Mouse (Mus musculus) heart, embryonic 13.5 days (tissue): Measurements from ENCODE around the gene Fam222b. TPM values are rescaled to one million over a fixed set of nuclear protein-coding genes. Genes with fewer than 3 reads are reported as not detected.
"Not testable (repeated sequence)": the region's sequence is repeated elsewhere in the genome, so short reads cannot be mapped to it uniquely, and the experiment has no call there.

Experiments used
- ATAC-seq: fragments of 200-750 bp; cut with Nextera tagmentation; 2 replicates; pipeline ENCODE4 v1.8.0; 2017; ENCODE audit warnings: moderate TSS enrichment; ENCODE audit not compliant: insufficient number of reproducible peaks, low FRiP score, low TSS enrichment; ENCODE audit errors: extremely low read depth
- H3K27ac ChIP-seq: fragments of 300-500 bp; sonication (generic); replicated peaks from 2 replicates; pipeline ENCODE4 v1.5.1; 2015; ENCODE audit warnings: moderate library complexity, mild to moderate bottlenecking, inconsistent platforms
- H3K27me3 ChIP-seq: fragments of 300-500 bp; sonication (generic); replicated peaks from 2 replicates; pipeline ENCODE4 v1.6.1; 2015; ENCODE audit warnings: mild to moderate bottlenecking, inconsistent platforms
- H3K36me3 ChIP-seq: fragments of 300-500 bp; sonication (generic); 2 replicates; pipeline ENCODE4 v1.6.1; 2015; ENCODE audit warnings: mild to moderate bottlenecking, inconsistent platforms
- H3K4me1 ChIP-seq: fragments of 300-500 bp; sonication (generic); 2 replicates; pipeline ENCODE4 v1.6.1; 2015; ENCODE audit warnings: inconsistent platforms
- H3K4me2 ChIP-seq: fragments of 300-500 bp; sonication (generic); 2 replicates; pipeline ENCODE4 v1.6.1; 2015; ENCODE audit warnings: inconsistent platforms, mild to moderate bottlenecking, moderate library complexity
- H3K4me3 ChIP-seq: fragments of 300-500 bp; sonication (generic); 2 replicates; pipeline ENCODE4 v1.5.1; 2015; ENCODE audit warnings: moderate library complexity, mild to moderate bottlenecking, inconsistent platforms
- H3K9ac ChIP-seq: fragments of 300-500 bp; sonication (generic); 2 replicates; pipeline ENCODE4 v1.6.1; 2015; ENCODE audit warnings: inconsistent platforms, mild to moderate bottlenecking, moderate library complexity
- H3K9me3 ChIP-seq: fragments of 300-500 bp; sonication (generic); 2 replicates; pipeline ENCODE4 v1.6.1; 2016; ENCODE audit warnings: inconsistent platforms
- WGBS: fragments of 180-500 bp; shearing (Covaris S2); methylation state at CpG from one replicate; pipeline ENCODE4 v1.1.7; 2015; ENCODE audit warnings: mixed read lengths; 5-methylcytosine and 5-hydroxymethylcytosine counted together
- polyA plus RNA-seq: library from polyadenylated mRNA; unstranded; fragments of >200 nt; fragmentation: Nextera tagmentation; extraction: Ambion mirVana; gene quantifications from 2 replicates; pipeline ENCODE4 v1.2.1, GENCODE M21; 2015

Fam222b gene
- polyA plus RNA-seq, 1 experiment from 2014 or later = 16.5 TPM

GRCm38 (mm10) chr11:78118467-78118866, 24.0 kb downstream of the Fam222b start:
- no peaks in the 10 kb centered on the region for H3K9me3 ChIP-seq
- H3K4me2 ChIP-seq = no peak overlapping the region
- no peak overlapping the region for H3K4me3 ChIP-seq
- no peak overlapping the region for H3K9ac ChIP-seq
- no peaks in the 10 kb centered on the region for H3K27me3 ChIP-seq
- ATAC-seq = no peak
- H3K36me3 ChIP-seq = no peaks in the 10 kb centered on the region
- H3K27ac ChIP-seq = no peak overlapping the region
- peaks cover 80% of the 10 kb centered on the region for H3K4me1 ChIP-seq

GRCm38 (mm10) chr11:78119898-78120297, 25.4 kb downstream of the Fam222b start:
- WGBS = 52% methylated on average over 8 of the region's 8 CpGs
- Histone ChIP-seq H3K4me3 (no peak overlapping the region), H3K4me1 (peaks cover 72% of the 10 kb centered on the region), H3K36me3 (no peaks in the 10 kb centered on the region), H3K27ac (0 out of 2 replicates have a peak overlapping the region, but pooled peaks have one; percentile 24), H3K4me2 (no peak overlapping the region), H3K27me3 (no peaks in the 10 kb centered on the region), H3K9ac (no peak overlapping the region), H3K9me3 (no peaks in the 10 kb centered on the region)
- no peak for ATAC-seq

- Histone ChIP-seq H3K4me3 (no peak overlapping the region), H3K4me1 (peaks cover 72% of the 10 kb centered on the region), H3K9ac (no peak overlapping the region), H3K36me3 (no peaks in the 10 kb centered on the region), H3K4me2 (no peak overlapping the region), H3K27ac (peak overlapping the region; percentile 36), H3K9me3 (no peaks in the 10 kb centered on the region), H3K27me3 (no peaks in the 10 kb centered on the region)
- 59% methylated on average over 5 of the region's 5 CpGs for WGBS
- ATAC-seq = no peak
Observed at GRCm38 (mm10) chr11:78121176-78121575, 26.7 kb downstream of the Fam222b start.

- no peak for ATAC-seq
- Histone ChIP-seq H3K9me3 (no peaks in the 10 kb centered on the region), H3K4me3 (no peak overlapping the region), H3K27ac (no peak overlapping the region), H3K36me3 (no peaks in the 10 kb centered on the region), H3K9ac (no peak overlapping the region), H3K4me2 (no peak overlapping the region), H3K27me3 (no peaks in the 10 kb centered on the region), H3K4me1 (peaks cover 60% of the 10 kb centered on the region)
- WGBS = 68% methylated on average over 4 of the region's 4 CpGs
Observed at GRCm38 (mm10) chr11:78122815-78123214, 28.4 kb downstream of the Fam222b start.

GRCm38 (mm10) chr11:78123782-78124181, 29.3 kb downstream of the Fam222b start:
- ATAC-seq = no peak
- Histone ChIP-seq H3K4me1 (peaks cover 62% of the 10 kb centered on the region), H3K36me3 (no peaks in the 10 kb centered on the region), H3K27me3 (no peaks in the 10 kb centered on the region), H3K9ac (no peak overlapping the region), H3K9me3 (no peaks in the 10 kb centered on the region), H3K27ac (no peak overlapping the region), H3K4me2 (no peak overlapping the region), H3K4me3 (no peak overlapping the region)

GRCm38 (mm10) chr11:78125691-78126090, 31.2 kb downstream of the Fam222b start:
- H3K9me3 ChIP-seq = no peaks in the 10 kb centered on the region
- ATAC-seq = no peak

GRCm38 (mm10) chr11:78126739-78127138, 32.3 kb downstream of the Fam222b start:
- H3K4me2 ChIP-seq = no peak overlapping the region
- 72% methylated on average over 4 of the region's 4 CpGs for WGBS
- H3K9ac ChIP-seq = no peak overlapping the region

More at GRCm38 (mm10) chr11:78125691-78126090, 31.2 kb downstream of the Fam222b start:
- Histone ChIP-seq H3K36me3 (no peaks in the 10 kb centered on the region), H3K4me2 (no peak overlapping the region), H3K27ac (0 out of 2 replicates have a peak overlapping the region, but pooled peaks have one; percentile 28), H3K4me3 (no peak overlapping the region), H3K4me1 (peaks cover 52% of the 10 kb centered on the region), H3K9ac (no peak overlapping the region), H3K27me3 (no peaks in the 10 kb centered on the region)
- 73% methylated on average over 6 of the region's 6 CpGs for WGBS

GRCm38 (mm10) chr11:78129458-78129857, 35.0 kb downstream of the Fam222b start:
- Histone ChIP-seq H3K9me3 (no peaks in the 10 kb centered on the region), H3K27me3 (no peaks in the 10 kb centered on the region), H3K9ac (no peak overlapping the region), H3K27ac (no peak overlapping the region), H3K4me1 (peaks cover 54% of the 10 kb centered on the region), H3K4me3 (no peak overlapping the region), H3K4me2 (no peak overlapping the region), H3K36me3 (peaks cover 9% of the 10 kb centered on the region; the same call in 1 of the 2 replicates)
- ATAC-seq = no peak
- WGBS = 54% methylated on average over 8 of the region's 8 CpGs

More at GRCm38 (mm10) chr11:78126739-78127138, 32.3 kb downstream of the Fam222b start:
- H3K27ac ChIP-seq = no peak overlapping the region
- no peaks in the 10 kb centered on the region for H3K27me3 ChIP-seq
- H3K36me3 ChIP-seq = peaks cover 4% of the 10 kb centered on the region; the same call in 1 of the 2 replicates
- no peak overlapping the region for H3K4me3 ChIP-seq
- no peak for ATAC-seq
- H3K9me3 ChIP-seq = no peaks in the 10 kb centered on the region
- peaks cover 42% of the 10 kb centered on the region for H3K4me1 ChIP-seq

- Histone ChIP-seq H3K27ac (no peak overlapping the region), H3K9ac (no peak overlapping the region), H3K9me3 (no peaks in the 10 kb centered on the region), H3K4me3 (no peak overlapping the region), H3K27me3 (no peaks in the 10 kb centered on the region), H3K36me3 (peaks cover 9% of the 10 kb centered on the region; the same call in 1 of the 2 replicates), H3K4me1 (peaks cover 57% of the 10 kb centered on the region), H3K4me2 (no peak overlapping the region)
- no peak for ATAC-seq
- WGBS = 82% methylated on average over 6 of the region's 6 CpGs
Observed at GRCm38 (mm10) chr11:78133915-78134314, 39.5 kb downstream of the Fam222b start.

GRCm38 (mm10) chr11:78134344-78134743, 39.9 kb downstream of the Fam222b start:
- no peak overlapping the region for H3K4me2 ChIP-seq
- no peaks in the 10 kb centered on the region for H3K27me3 ChIP-seq
- H3K4me3 ChIP-seq = no peak overlapping the region
- no peak overlapping the region for H3K27ac ChIP-seq
- no peak overlapping the region for H3K9ac ChIP-seq
- peaks cover 9% of the 10 kb centered on the region; the same call in 1 of the 2 replicates for H3K36me3 ChIP-seq
- peaks cover 56% of the 10 kb centered on the region for H3K4me1 ChIP-seq
- WGBS = 79% methylated on average over 3 of the region's 3 CpGs
- no peak for ATAC-seq
- no peaks in the 10 kb centered on the region for H3K9me3 ChIP-seq

- H3K27me3 ChIP-seq, H3K36me3 ChIP-seq, H3K4me3 ChIP-seq, H3K27ac ChIP-seq, H3K4me2 ChIP-seq, H3K9me3 ChIP-seq, H3K9ac ChIP-seq, ATAC-seq: not testable (repeated sequence)
- WGBS = 89% methylated on average over 7 of the region's 7 CpGs
- H3K4me1 ChIP-seq = peaks cover 57% of the 10 kb centered on the region
Observed at GRCm38 (mm10) chr11:78135314-78135713, 40.9 kb downstream of the Fam222b start.

- no peak overlapping the region for H3K9ac ChIP-seq
- no peak overlapping the region for H3K4me3 ChIP-seq
- H3K4me2 ChIP-seq = no peak overlapping the region
- H3K9me3 ChIP-seq = no peaks in the 10 kb centered on the region
- no peaks in the 10 kb centered on the region for H3K27me3 ChIP-seq
- no peak overlapping the region for H3K27ac ChIP-seq
- ATAC-seq = no peak
- 70% methylated on average over 1 of the region's 1 CpGs for WGBS
- H3K4me1 ChIP-seq = peaks cover 65% of the 10 kb centered on the region
- peaks cover 9% of the 10 kb centered on the region; the same call in 1 of the 2 replicates for H3K36me3 ChIP-seq
Observed at GRCm38 (mm10) chr11:78136132-78136531, 41.7 kb downstream of the Fam222b start.
